Mouse (Mus musculus): Measurements from ENCODE around the gene Rere. TPM values are rescaled to one million over a fixed set of nuclear protein-coding genes. Genes with fewer than 3 reads are reported as not detected.
A peak's percentile ranks its signal among the peaks of the same experiment; 100 is the strongest.

Rere gene
- polyA plus RNA-seq, 1 experiment from 2014 or later = 29.0 TPM

DNA sequence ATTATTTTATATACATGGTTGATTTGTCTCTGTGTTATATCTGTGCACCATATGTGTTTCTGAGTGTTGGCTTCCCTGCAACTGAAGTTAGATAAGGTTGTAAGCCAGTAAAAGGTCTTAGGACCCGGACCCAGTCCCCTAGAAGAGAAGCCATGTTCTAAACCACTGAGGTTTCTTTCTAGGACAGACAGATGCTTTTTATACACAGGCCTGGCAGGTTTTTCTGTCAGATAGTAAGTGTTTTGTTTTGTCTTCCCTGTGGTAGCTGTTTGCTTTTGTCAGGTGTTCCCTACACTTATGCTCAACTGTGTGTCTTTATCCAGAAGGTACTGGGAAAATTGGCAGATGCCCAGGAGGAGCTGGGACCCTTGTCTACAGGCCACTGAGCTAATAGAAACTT lies 167.0 kb downstream of the Rere start:
- H3K9me3 ChIP-seq (replicated peaks; ENCODE audit: control insufficient read depth, low read length, poor library complexity, severe bottlenecking) = no peaks in the 10 kb centered on the region
- H3K4me1 ChIP-seq (ENCODE audit: control insufficient read depth, insufficient read depth, low read length) = peaks cover 49% of the 10 kb centered on the region
- no peak for ATAC-seq
- no peaks in the 10 kb centered on the region for H3K27me3 ChIP-seq (ENCODE audit: control insufficient read depth, insufficient read depth, low read depth, low read length)
- H3K9ac ChIP-seq (ENCODE audit: low read depth, low read length) = no peak overlapping the region
- H3K4me3 ChIP-seq (ENCODE audit: low read depth, low read length) = no peak overlapping the region
- no peak overlapping the region for H3K4me2 ChIP-seq (ENCODE audit: low read length)
- WGBS = 72% methylated on average over 1 of the region's 1 CpGs
- no peaks in the 10 kb centered on the region for H3K36me3 ChIP-seq (ENCODE audit: control insufficient read depth, insufficient read depth, low read length)
- no peak overlapping the region for H3K27ac ChIP-seq (ENCODE audit: low read length)

DNA sequence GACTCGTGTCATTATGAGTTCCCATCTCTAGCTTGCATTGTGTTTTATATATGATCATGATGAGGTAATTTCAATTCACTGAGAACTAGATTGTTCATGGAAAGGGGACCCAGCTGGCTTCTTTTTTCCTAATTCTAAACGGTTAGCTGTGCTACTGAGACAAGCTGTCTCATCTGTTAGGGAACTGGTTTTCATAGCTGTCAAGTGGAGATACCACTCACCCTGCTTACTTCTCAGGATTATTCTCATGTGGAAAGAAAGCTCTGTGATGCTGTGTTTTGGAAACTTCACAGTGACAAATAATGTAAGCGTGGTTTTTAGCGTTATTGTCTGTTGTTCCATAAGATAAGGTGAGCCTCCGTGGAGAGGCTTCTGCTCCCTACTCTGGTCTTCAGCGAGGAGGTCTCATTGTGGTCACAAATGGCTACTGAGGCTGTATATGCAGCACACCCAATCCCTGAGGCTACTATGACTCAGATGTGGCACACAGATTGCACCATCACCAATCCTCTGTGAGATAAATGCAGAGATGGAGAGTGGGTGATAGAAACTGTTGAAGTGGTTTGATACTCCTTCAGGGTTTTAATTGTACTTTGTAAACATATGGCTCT lies 168.7 kb downstream of the Rere start:
- Histone ChIP-seq H3K27ac (ENCODE audit: low read length) (no peak overlapping the region), H3K27me3 (ENCODE audit: control insufficient read depth, insufficient read depth, low read depth, low read length) (no peaks in the 10 kb centered on the region), H3K4me1 (ENCODE audit: control insufficient read depth, insufficient read depth, low read length) (peaks cover 46% of the 10 kb centered on the region), H3K36me3 (ENCODE audit: control insufficient read depth, insufficient read depth, low read length) (no peaks in the 10 kb centered on the region), H3K4me2 (ENCODE audit: low read length) (no peak overlapping the region), H3K4me3 (ENCODE audit: low read depth, low read length) (no peak overlapping the region), H3K9ac (ENCODE audit: low read depth, low read length) (no peak overlapping the region), H3K9me3 (replicated peaks; ENCODE audit: control insufficient read depth, low read length, poor library complexity, severe bottlenecking) (no peaks in the 10 kb centered on the region)
- ATAC-seq = no peak
- WGBS = 62% methylated on average over 6 of the region's 6 CpGs

DNA sequence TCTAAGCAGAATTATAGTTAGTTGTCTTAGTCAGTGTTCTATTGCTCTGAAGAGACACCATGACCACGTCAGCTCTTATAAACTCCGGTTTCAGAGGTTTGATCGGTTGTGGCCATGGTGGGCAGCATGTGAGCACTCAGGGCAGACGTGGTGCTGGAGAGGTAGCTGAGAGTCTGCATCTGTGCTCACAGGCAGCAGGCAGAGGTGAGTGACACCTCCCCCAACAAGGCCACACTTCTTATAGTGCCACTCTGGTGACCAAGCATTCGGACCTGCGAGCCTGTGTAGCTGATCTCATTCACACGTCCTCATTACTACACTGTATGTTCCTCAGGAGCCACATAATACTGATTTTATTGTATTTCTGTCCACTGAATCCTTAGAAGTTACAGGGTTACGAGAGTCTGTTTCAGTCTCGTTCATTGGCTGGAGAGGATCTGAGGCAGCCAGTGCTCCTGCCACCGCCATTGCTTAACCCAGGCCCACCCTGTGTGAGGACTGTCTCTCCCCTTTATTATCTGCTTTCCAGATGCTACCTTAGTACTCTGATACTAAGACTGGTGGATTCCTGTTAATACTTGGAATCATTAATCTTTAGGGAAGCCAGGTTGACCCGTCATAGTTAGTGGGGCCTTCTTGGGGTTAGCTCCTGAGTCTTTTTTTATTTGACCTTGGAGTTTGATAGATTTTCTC lies 170.9 kb downstream of the Rere start:
- H3K9me3 ChIP-seq (replicated peaks; ENCODE audit: control insufficient read depth, low read length, poor library complexity, severe bottlenecking) = no peaks in the 10 kb centered on the region
- H3K27me3 ChIP-seq (ENCODE audit: control insufficient read depth, insufficient read depth, low read depth, low read length) = no peaks in the 10 kb centered on the region
- no peak overlapping the region for H3K9ac ChIP-seq (ENCODE audit: low read depth, low read length)
- H3K4me1 ChIP-seq (ENCODE audit: control insufficient read depth, insufficient read depth, low read length) = peaks cover 40% of the 10 kb centered on the region
- WGBS = 74% methylated on average over 11 of the region's 11 CpGs
- no peak overlapping the region for H3K4me3 ChIP-seq (ENCODE audit: low read depth, low read length)
- no peaks in the 10 kb centered on the region for H3K36me3 ChIP-seq (ENCODE audit: control insufficient read depth, insufficient read depth, low read length)
- no peak for ATAC-seq
- H3K27ac ChIP-seq (ENCODE audit: low read length) = 0 out of 2 replicates have a peak overlapping the region, but pooled peaks have one; percentile 11
- H3K4me2 ChIP-seq (ENCODE audit: low read length) = no peak overlapping the region

DNA sequence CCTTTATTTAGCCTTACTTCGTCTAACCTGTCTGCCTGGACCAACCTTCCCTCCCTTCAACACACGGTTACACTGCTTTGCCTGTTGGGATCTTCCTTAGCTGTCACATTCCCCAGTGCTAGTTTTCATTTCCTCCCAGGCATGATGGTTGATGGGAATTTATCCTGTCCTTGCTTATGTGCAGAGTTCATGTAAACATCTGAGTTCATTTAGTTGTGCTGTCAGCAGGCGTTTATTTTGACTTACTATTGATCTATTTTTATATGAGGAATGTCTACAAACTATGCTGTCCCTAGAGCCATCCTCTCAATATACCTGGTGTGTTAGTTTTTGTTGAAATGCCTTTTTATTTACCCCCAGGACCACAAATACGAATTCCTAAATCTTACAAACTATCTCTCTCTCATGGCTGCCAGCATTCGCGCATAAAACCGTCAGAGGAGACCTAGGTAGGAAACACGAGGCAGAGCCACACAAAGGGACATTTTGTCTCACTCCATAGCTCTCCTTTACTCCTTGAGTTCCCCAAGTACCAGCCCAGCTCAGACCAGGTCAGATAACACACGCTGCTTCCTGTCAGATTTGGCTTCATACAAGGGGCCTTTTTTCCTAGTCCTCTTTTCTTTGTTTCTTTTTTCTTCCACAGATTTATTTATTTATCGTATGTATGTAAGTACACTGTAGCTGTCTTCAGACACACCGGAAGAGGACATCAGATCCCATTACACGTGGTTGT lies 173.3 kb downstream of the Rere start:
- Histone ChIP-seq H3K9me3 (replicated peaks; ENCODE audit: control insufficient read depth, low read length, poor library complexity, severe bottlenecking) (no peaks in the 10 kb centered on the region), H3K9ac (ENCODE audit: low read depth, low read length) (no peak overlapping the region), H3K4me3 (ENCODE audit: low read depth, low read length) (no peak overlapping the region), H3K4me2 (ENCODE audit: low read length) (no peak overlapping the region), H3K27me3 (ENCODE audit: control insufficient read depth, insufficient read depth, low read depth, low read length) (no peaks in the 10 kb centered on the region), H3K4me1 (ENCODE audit: control insufficient read depth, insufficient read depth, low read length) (peaks cover 39% of the 10 kb centered on the region), H3K27ac (ENCODE audit: low read length) (no peak overlapping the region), H3K36me3 (ENCODE audit: control insufficient read depth, insufficient read depth, low read length) (no peaks in the 10 kb centered on the region)
- no peak for ATAC-seq
- 65% methylated on average over 12 of the region's 12 CpGs for WGBS

DNA sequence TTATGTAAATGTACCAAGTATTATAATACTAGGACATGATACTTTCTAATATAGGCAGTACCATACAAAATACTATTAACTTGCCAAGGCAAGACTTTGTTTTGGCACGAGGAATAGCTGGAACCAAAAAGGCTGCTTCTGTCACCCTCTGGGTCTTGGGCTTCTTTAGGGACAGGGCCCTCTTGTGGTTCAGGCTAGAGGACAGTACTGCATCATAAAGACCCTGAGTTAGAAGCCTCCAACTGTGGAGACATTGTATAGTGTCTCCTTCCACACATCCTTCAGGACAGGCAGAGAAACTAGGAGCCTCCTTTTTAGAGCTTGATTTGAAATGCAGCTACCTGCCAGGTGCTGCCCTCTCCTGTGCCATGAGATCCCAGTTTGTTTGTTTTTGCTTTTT lies 174.3 kb downstream of the Rere start:
- no peak overlapping the region for H3K4me2 ChIP-seq (ENCODE audit: low read length)
- H3K4me1 ChIP-seq (ENCODE audit: control insufficient read depth, insufficient read depth, low read length) = peaks cover 31% of the 10 kb centered on the region
- no peak overlapping the region for H3K9ac ChIP-seq (ENCODE audit: low read depth, low read length)

DNA sequence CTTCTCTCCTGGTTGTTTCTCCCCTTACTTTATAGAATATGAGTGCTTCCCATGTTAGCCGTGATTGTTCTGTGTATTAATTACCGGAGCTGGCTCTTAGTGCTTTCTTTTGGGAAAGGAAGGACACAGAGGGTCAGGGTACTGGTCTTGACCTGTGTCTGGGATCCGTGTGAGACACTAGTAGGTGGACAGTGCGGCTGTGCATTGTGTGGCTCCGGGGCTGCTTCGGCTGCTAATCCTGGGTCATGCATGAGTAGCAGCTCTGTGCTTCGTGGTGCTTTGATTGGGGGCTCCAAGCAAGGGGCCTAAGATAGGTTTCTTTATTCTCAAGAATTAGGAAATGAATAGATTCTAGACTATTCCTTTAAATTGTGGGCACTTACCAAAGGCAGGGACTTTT lies 175.0 kb downstream of the Rere start:
- 0 out of 2 replicates have a peak, but pooled peaks have one; percentile 37 for ATAC-seq
- Histone ChIP-seq H3K9me3 (replicated peaks; ENCODE audit: control insufficient read depth, low read length, poor library complexity, severe bottlenecking) (no peaks in the 10 kb centered on the region), H3K4me1 (ENCODE audit: control insufficient read depth, insufficient read depth, low read length) (peaks cover 37% of the 10 kb centered on the region), H3K27me3 (ENCODE audit: control insufficient read depth, insufficient read depth, low read depth, low read length) (no peaks in the 10 kb centered on the region), H3K9ac (ENCODE audit: low read depth, low read length) (no peak overlapping the region), H3K4me3 (ENCODE audit: low read depth, low read length) (no peak overlapping the region), H3K4me2 (ENCODE audit: low read length) (no peak overlapping the region), H3K36me3 (ENCODE audit: control insufficient read depth, insufficient read depth, low read length) (no peaks in the 10 kb centered on the region), H3K27ac (ENCODE audit: low read length) (peak overlapping the region; percentile 58; the same call in 1 of the 2 replicates)
- 11% methylated on average over 7 of the region's 7 CpGs for WGBS

More for the DNA sequence above, 174.3 kb downstream of the Rere start:
- Histone ChIP-seq H3K4me3 (ENCODE audit: low read depth, low read length) (no peak overlapping the region), H3K27ac (ENCODE audit: low read length) (no peak overlapping the region), H3K27me3 (ENCODE audit: control insufficient read depth, insufficient read depth, low read depth, low read length) (no peaks in the 10 kb centered on the region), H3K9me3 (replicated peaks; ENCODE audit: control insufficient read depth, low read length, poor library complexity, severe bottlenecking) (no peaks in the 10 kb centered on the region), H3K36me3 (ENCODE audit: control insufficient read depth, insufficient read depth, low read length) (no peaks in the 10 kb centered on the region)
- no peak for ATAC-seq
- 37% methylated on average over 1 of the region's 1 CpGs for WGBS

DNA sequence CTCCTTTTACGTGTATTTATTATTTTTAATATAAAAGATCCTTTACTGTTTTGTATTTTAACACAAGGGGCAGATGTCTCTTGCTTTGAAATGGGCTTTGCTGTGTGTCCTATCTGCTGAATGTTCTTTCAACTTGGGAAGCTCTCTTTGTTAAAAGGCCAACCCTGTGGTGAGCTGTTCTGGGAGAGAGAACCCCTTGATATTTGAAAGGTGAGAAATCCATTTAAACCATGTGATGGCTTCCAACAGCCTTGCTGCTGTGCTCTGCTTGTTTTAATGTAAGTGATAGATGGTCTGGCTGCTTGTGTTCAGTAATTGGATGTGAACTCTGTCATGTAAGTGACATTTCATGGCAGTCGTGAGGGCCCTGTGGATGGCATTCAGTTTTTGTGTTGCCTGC lies 175.4 kb downstream of the Rere start:
- Histone ChIP-seq H3K4me3 (ENCODE audit: low read depth, low read length) (no peak overlapping the region), H3K27ac (ENCODE audit: low read length) (peak overlapping the region; percentile 23; the same call in 1 of the 2 replicates), H3K9ac (ENCODE audit: low read depth, low read length) (no peak overlapping the region), H3K9me3 (replicated peaks; ENCODE audit: control insufficient read depth, low read length, poor library complexity, severe bottlenecking) (no peaks in the 10 kb centered on the region), H3K36me3 (ENCODE audit: control insufficient read depth, insufficient read depth, low read length) (no peaks in the 10 kb centered on the region), H3K4me2 (ENCODE audit: low read length) (no peak overlapping the region), H3K4me1 (ENCODE audit: control insufficient read depth, insufficient read depth, low read length) (peaks cover 39% of the 10 kb centered on the region), H3K27me3 (ENCODE audit: control insufficient read depth, insufficient read depth, low read depth, low read length) (no peaks in the 10 kb centered on the region)
- ATAC-seq = peak; percentile 59; the same call in 1 of the 2 replicates
- WGBS = 20% methylated on average over 2 of the region's 2 CpGs

DNA sequence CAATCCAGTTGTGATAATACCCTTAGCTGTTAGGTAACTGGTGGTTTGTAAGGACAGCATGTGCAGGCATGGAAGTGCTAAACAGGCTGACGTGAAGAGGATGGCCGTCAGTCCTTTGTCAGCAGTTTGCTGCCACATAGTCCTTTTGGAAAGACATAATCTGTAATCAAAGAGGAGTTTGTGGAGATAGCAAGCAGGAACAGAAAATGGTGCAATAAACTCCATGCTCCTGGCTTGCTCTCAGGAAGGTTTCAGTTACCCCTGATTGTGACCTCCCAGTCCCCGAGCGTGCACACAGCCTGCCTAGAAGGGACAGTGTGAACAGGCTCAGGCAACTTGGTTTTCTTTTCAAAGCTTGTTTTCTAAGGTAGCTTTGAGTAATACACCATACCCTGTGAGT lies 175.9 kb downstream of the Rere start:
- peaks cover 38% of the 10 kb centered on the region for H3K4me1 ChIP-seq (ENCODE audit: control insufficient read depth, insufficient read depth, low read length)
- H3K9me3 ChIP-seq (replicated peaks; ENCODE audit: control insufficient read depth, low read length, poor library complexity, severe bottlenecking) = no peaks in the 10 kb centered on the region
- WGBS = 43% methylated on average over 4 of the region's 4 CpGs
- H3K27me3 ChIP-seq (ENCODE audit: control insufficient read depth, insufficient read depth, low read depth, low read length) = no peaks in the 10 kb centered on the region
- peak overlapping the region; percentile 23; the same call in 1 of the 2 replicates for H3K27ac ChIP-seq (ENCODE audit: low read length)
- no peak overlapping the region for H3K9ac ChIP-seq (ENCODE audit: low read depth, low read length)
- ATAC-seq = no peak
- no peaks in the 10 kb centered on the region for H3K36me3 ChIP-seq (ENCODE audit: control insufficient read depth, insufficient read depth, low read length)
- no peak overlapping the region for H3K4me2 ChIP-seq (ENCODE audit: low read length)
- no peak overlapping the region for H3K4me3 ChIP-seq (ENCODE audit: low read depth, low read length)

DNA sequence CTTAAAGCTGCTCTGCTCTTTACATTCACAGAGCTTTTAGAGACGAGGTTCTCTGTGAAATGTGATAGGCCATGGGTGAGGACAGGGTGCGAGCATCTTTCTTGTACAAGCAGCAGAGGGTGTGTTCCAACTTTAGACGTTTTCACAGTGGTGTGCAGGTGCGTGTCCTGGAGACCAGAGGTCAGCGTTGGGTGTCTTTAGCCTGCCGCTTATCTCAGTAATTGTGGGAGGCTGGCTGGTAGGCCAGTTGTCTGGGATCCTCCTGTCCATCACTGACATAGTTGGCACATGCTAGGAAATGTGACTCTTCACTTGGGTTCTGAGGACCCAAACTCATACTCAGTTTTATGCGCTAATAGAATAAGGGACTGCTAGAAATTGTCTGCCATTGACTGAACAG lies 176.3 kb downstream of the Rere start:
- H3K9ac ChIP-seq (ENCODE audit: low read depth, low read length) = no peak overlapping the region
- no peak overlapping the region for H3K4me2 ChIP-seq (ENCODE audit: low read length)
- H3K36me3 ChIP-seq (ENCODE audit: control insufficient read depth, insufficient read depth, low read length) = no peaks in the 10 kb centered on the region
- no peak overlapping the region; the same call in 1 of the 2 replicates for H3K27ac ChIP-seq (ENCODE audit: low read length)
- 56% methylated on average over 7 of the region's 7 CpGs for WGBS
- H3K4me3 ChIP-seq (ENCODE audit: low read depth, low read length) = no peak overlapping the region
- H3K9me3 ChIP-seq (replicated peaks; ENCODE audit: control insufficient read depth, low read length, poor library complexity, severe bottlenecking) = no peaks in the 10 kb centered on the region
- no peaks in the 10 kb centered on the region for H3K27me3 ChIP-seq (ENCODE audit: control insufficient read depth, insufficient read depth, low read depth, low read length)
- peaks cover 41% of the 10 kb centered on the region for H3K4me1 ChIP-seq (ENCODE audit: control insufficient read depth, insufficient read depth, low read length)
- ATAC-seq = no peak
